Mouse (Mus musculus) limb, embryonic 10.5 days (tissue): ENCODE data around the gene Copb2. TPM values are rescaled to one million over a fixed set of nuclear protein-coding genes. Genes with fewer than 3 reads are reported as not detected.
A peak's percentile ranks its signal among the peaks of the same experiment; 100 is the strongest.

Source experiments
- DNase-seq: peaks from one replicate; pipeline ENCODE4 v3.0.0-alpha.2; 2017; ENCODE audit warnings: low spot score
- H3K27ac ChIP-seq: fragments of 300-500 bp; sonication (generic); 2 replicates; pipeline ENCODE4 v1.5.1; 2016; ENCODE audit warnings: mild to moderate bottlenecking
- H3K27me3 ChIP-seq: fragments of 300-500 bp; sonication (generic); 2 replicates; pipeline ENCODE4 v1.6.1; 2016; ENCODE audit warnings: low read depth, mild to moderate bottlenecking; ENCODE audit not compliant: poor library complexity, severe bottlenecking
- H3K36me3 ChIP-seq: fragments of 300-500 bp; sonication (generic); 2 replicates; pipeline ENCODE4 v1.6.1; 2016; ENCODE audit warnings: mild to moderate bottlenecking, moderate library complexity
- H3K4me1 ChIP-seq: fragments of 300-500 bp; sonication (generic); 2 replicates; pipeline ENCODE4 v1.6.1; 2016
- H3K4me3 ChIP-seq: fragments of 300-500 bp; sonication (generic); 2 replicates; pipeline ENCODE4 v1.5.1; 2016; ENCODE audit warnings: mild to moderate bottlenecking, moderate library complexity
- H3K9me3 ChIP-seq: fragments of 300-500 bp; sonication (generic); replicated peaks from 2 replicates; pipeline ENCODE4 v1.6.1; 2016; ENCODE audit warnings: mild to moderate bottlenecking
- WGBS: fragments of 180-500 bp; shearing (Covaris S2); methylation state at CpG from one replicate; pipeline ENCODE4 v1.1.7; 2016; 5-methylcytosine and 5-hydroxymethylcytosine counted together
- polyA plus RNA-seq: library from polyadenylated mRNA; unstranded; fragments of >200 nt; fragmentation: Nextera tagmentation; extraction: Ambion mirVana; gene quantifications from 2 replicates; pipeline ENCODE4 v1.2.1, GENCODE M21; 2016

The Copb2 gene
- polyA plus RNA-seq, 1 experiment from 2014 or later = 178 TPM

- WGBS = 95% methylated on average over 4 of the region's 4 CpGs
- no peak for DNase-seq
- peaks cover 100% of the 10 kb centered on the region for H3K36me3 ChIP-seq
Measured at GRCm38 (mm10) chr9:98583852-98584251, 20.3 kb downstream of the Copb2 start.

GRCm38 (mm10) chr9:98600094-98600493, 36.6 kb downstream of the Copb2 start:
- Histone ChIP-seq H3K4me3 (peak overlapping the region; percentile 94), H3K4me1 (peaks cover 11% of the 10 kb centered on the region), H3K9me3 (no peaks in the 10 kb centered on the region), H3K27ac (no peak overlapping the region), H3K27me3 (no peaks in the 10 kb centered on the region), H3K36me3 (peaks cover 39% of the 10 kb centered on the region)
- no peak for DNase-seq
- 91% methylated on average over 6 of the region's 6 CpGs for WGBS

More at GRCm38 (mm10) chr9:98583852-98584251, 20.3 kb downstream of the Copb2 start:
- no peak overlapping the region for H3K4me3 ChIP-seq
- H3K27ac ChIP-seq = no peak overlapping the region
- H3K4me1 ChIP-seq = no peaks in the 10 kb centered on the region
- no peaks in the 10 kb centered on the region for H3K9me3 ChIP-seq
- no peaks in the 10 kb centered on the region for H3K27me3 ChIP-seq

- DNase-seq = peak; percentile 84
- peaks cover 11% of the 10 kb centered on the region for H3K4me1 ChIP-seq
- peaks cover 27% of the 10 kb centered on the region for H3K36me3 ChIP-seq
- 1% methylated on average over 44 of the region's 44 CpGs for WGBS
- H3K9me3 ChIP-seq = no peaks in the 10 kb centered on the region
- H3K27ac ChIP-seq = peak within 1 kb of the TSS; percentile 86
- no peaks in the 10 kb centered on the region for H3K27me3 ChIP-seq
- H3K4me3 ChIP-seq = peak within 1 kb of the TSS; percentile 94
Measured at GRCm38 (mm10) chr9:98601156-98601836, 37.8 kb downstream of the Copb2 start, which contains the start of gene Mrps22. TSS of gene Mrps22 (minus strand) at chr9:98601660.

GRCm38 (mm10) chr9:98601837-98602359, 38.4 kb downstream of the Copb2 start:
- Histone ChIP-seq H3K4me1 (peaks cover 11% of the 10 kb centered on the region), H3K36me3 (peaks cover 21% of the 10 kb centered on the region), H3K4me3 (peak overlapping the region; percentile 94), H3K27me3 (no peaks in the 10 kb centered on the region), H3K9me3 (no peaks in the 10 kb centered on the region), H3K27ac (peak overlapping the region; percentile 86)
- 54% methylated on average over 11 of the region's 11 CpGs for WGBS
- no peak for DNase-seq

GRCm38 (mm10) chr9:98604896-98605295, 41.4 kb downstream of the Copb2 start:
- Histone ChIP-seq H3K36me3 (no peaks in the 10 kb centered on the region), H3K9me3 (no peaks in the 10 kb centered on the region), H3K4me3 (no peak overlapping the region), H3K27me3 (no peaks in the 10 kb centered on the region), H3K27ac (no peak overlapping the region), H3K4me1 (peaks cover 11% of the 10 kb centered on the region)
- no peak for DNase-seq
- WGBS = 78% methylated on average over 4 of the region's 4 CpGs

GRCm38 (mm10) chr9:98628480-98628879, 65.0 kb downstream of the Copb2 start:
- peaks cover 10% of the 10 kb centered on the region; the same call in 1 of the 2 replicates for H3K4me1 ChIP-seq
- H3K9me3 ChIP-seq = no peaks in the 10 kb centered on the region
- H3K27me3 ChIP-seq = no peaks in the 10 kb centered on the region
- WGBS = 45% methylated on average over 3 of the region's 3 CpGs
- H3K36me3 ChIP-seq = no peaks in the 10 kb centered on the region
- H3K27ac ChIP-seq = no peak overlapping the region
- H3K4me3 ChIP-seq = no peak overlapping the region
- no peak for DNase-seq

GRCm38 (mm10) chr9:98633287-98634162, 70.0 kb downstream of the Copb2 start:
- no peaks in the 10 kb centered on the region for H3K9me3 ChIP-seq
- H3K36me3 ChIP-seq = no peaks in the 10 kb centered on the region
- 71% methylated on average over 13 of the region's 13 CpGs for WGBS
- H3K27me3 ChIP-seq = no peaks in the 10 kb centered on the region
- no peak for DNase-seq
- no peak overlapping the region for H3K27ac ChIP-seq
- H3K4me1 ChIP-seq = peaks cover 10% of the 10 kb centered on the region; the same call in 1 of the 2 replicates
- H3K4me3 ChIP-seq = no peak overlapping the region

Other genes starting within 250 kb of the Copb2 start
- 28.6 and 29.7 TPM in 2 replicates for gene Rbp1, start 140.8 kb upstream of the Copb2 start, polyA plus RNA-seq
- 0.45 and 0.46 TPM in 2 replicates for gene Rbp2, start 77.6 kb upstream of the Copb2 start, polyA plus RNA-seq
- 81.9 and 93.1 TPM in 2 replicates for gene Mrps22, start 37.9 kb downstream of the Copb2 start, polyA plus RNA-seq